Mouse (Mus musculus) liver, embryonic 14.5 days (tissue): ENCODE measurements at regions not wholly inside any gene's neighbourhood (a gene's known extent, or its start where the extent isn't known, plus 50 kb on each side); places are given as distances from the start of the nearest gene placed in this dataset.

Experiments
- ATAC-seq: fragments of 200-750 bp; cut with Nextera tagmentation; 2 replicates; pipeline ENCODE4 v1.8.0; 2017; ENCODE audit warnings: moderate number of reproducible peaks, mild to moderate bottlenecking, moderate library complexity; ENCODE audit not compliant: insufficient read depth
- DNase-seq, 3 experiments: peaks; one replicate each; pipeline ENCODE4 v3.0.0-alpha.2; 2012 to 2013; ENCODE audit warnings: low read depth in 3 of 3, low spot score in 3 of 3
- H3K27ac ChIP-seq: fragments of 300-500 bp; sonication (generic); 2 replicates; pipeline ENCODE4 v1.5.1; 2014; ENCODE audit warnings: moderate library complexity, mild to moderate bottlenecking, control low read depth, inconsistent platforms
- H3K27me3 ChIP-seq: fragments of 300-500 bp; sonication (generic); 2 replicates; pipeline ENCODE4 v1.6.1; 2014; ENCODE audit warnings: mild to moderate bottlenecking, low read length, moderate library complexity; ENCODE audit not compliant: control insufficient read depth, insufficient read depth
- H3K36me3 ChIP-seq: fragments of 300-500 bp; sonication (generic); replicated peaks from 2 replicates; pipeline ENCODE4 v1.6.1; 2014; ENCODE audit warnings: low read depth; ENCODE audit not compliant: control insufficient read depth, insufficient read depth
- H3K4me1 ChIP-seq, 2 experiments: fragments of 200-500 bp in 1 of 2; fragments of 300-500 bp in 1 of 2; sonication (generic) in 1 of 2; replicated peaks; 2 replicates each; pipeline ENCODE4 v1.6.1; 2012 to 2014; ENCODE audit warnings: antibody characterized with exemption in 1 of 2, inconsistent platforms in 1 of 2, low read length in 1 of 2; ENCODE audit not compliant: control insufficient read depth in 2 of 2, insufficient read depth in 2 of 2
- H3K4me2 ChIP-seq: fragments of 300-500 bp; sonication (generic); 2 replicates; pipeline ENCODE4 v1.6.1; 2014; ENCODE audit warnings: low read depth, mild to moderate bottlenecking, control low read depth, moderate library complexity
- H3K4me3 ChIP-seq, 2 experiments: fragments of 200-500 bp in 1 of 2; fragments of 300-500 bp in 1 of 2; sonication (generic) in 1 of 2; 2 replicates each; pipeline ENCODE4 v1.5.1; 2012 to 2014; ENCODE audit warnings: low read depth in 2 of 2, low read length in 2 of 2, mild to moderate bottlenecking in 2 of 2, control low read depth in 1 of 2, inconsistent platforms in 1 of 2, moderate library complexity in 1 of 2; ENCODE audit not compliant: insufficient read depth in 1 of 2
- H3K9ac ChIP-seq: fragments of 300-500 bp; sonication (generic); replicated peaks from 2 replicates; pipeline ENCODE4 v1.6.1; 2014; ENCODE audit warnings: mild to moderate bottlenecking, control low read depth, moderate library complexity
- H3K9me3 ChIP-seq: fragments of 300-500 bp; sonication (generic); 2 replicates; pipeline ENCODE4 v1.6.1; 2016; ENCODE audit warnings: low read length, mixed read lengths; ENCODE audit not compliant: control insufficient read depth
- CTCF ChIP-seq: IDR thresholded peaks from 2 replicates; pipeline ENCODE4 v1.5.1; 2016; ENCODE audit warnings: antibody characterized with exemption, low read depth, control low read depth
- EP300 ChIP-seq: IDR thresholded peaks from 2 replicates; pipeline ENCODE4 v1.6.1; 2016; ENCODE audit warnings: antibody characterized with exemption, low read depth
- WGBS: fragments of 180-500 bp; shearing (Covaris S2); extraction: QIAGEN DNeasy Blood & Tissue Kit; methylation state at CpG from one replicate; pipeline ENCODE4 v1.1.7; 2014; ENCODE audit not compliant: insufficient replicate concordance; 5-methylcytosine and 5-hydroxymethylcytosine counted together

DNA sequence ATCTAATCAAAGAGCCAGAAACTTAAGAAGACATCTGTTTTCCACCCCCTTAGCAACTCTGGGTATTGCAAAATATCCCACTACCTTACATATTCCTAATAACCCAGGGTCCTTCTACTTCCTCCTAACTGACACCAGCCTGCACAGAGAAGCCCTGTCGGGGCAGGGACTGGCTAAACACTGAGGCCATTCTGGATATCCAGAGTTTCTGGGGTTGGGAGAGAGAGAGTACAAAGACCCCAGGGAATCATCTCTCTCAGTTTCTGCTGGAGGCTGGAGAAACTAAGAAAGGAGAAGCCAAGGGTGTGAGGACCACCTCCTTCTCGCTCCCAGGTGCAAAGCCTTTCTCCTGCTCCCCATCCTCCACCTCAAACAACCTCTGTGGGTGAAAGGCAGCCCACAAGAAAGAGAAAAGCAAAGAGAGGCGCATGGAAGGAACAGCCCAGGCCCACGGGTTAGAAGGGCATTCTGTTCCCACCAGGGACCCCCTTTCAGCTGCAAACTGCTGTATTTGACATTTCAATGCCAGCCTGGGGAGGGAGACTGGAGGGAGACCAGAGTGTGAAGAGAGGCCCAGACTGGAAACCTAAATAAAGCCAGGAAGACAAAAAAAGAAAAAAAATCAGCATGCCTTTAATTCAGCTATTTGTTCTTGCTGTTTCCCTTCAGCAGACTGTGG is 152.9 kb upstream of the Rgma start:
- H3K36me3 ChIP-seq = no peaks in the 10 kb centered on the region
- no peak for TF ChIP-seq EP300
- no peak for TF ChIP-seq CTCF
- no peaks in the 10 kb centered on the region for H3K9me3 ChIP-seq
- no peaks in the 10 kb centered on the region for H3K27me3 ChIP-seq
- no peak overlapping the region for H3K4me3 ChIP-seq
- ATAC-seq = no peak
- H3K4me2 ChIP-seq = no peak overlapping the region
- H3K27ac ChIP-seq = no peak overlapping the region
- no peaks in the 10 kb centered on the region for H3K4me1 ChIP-seq
- 18% methylated on average over 4 of the region's 4 CpGs for WGBS
- no peak for DNase-seq
- no peak overlapping the region for H3K9ac ChIP-seq

DNA sequence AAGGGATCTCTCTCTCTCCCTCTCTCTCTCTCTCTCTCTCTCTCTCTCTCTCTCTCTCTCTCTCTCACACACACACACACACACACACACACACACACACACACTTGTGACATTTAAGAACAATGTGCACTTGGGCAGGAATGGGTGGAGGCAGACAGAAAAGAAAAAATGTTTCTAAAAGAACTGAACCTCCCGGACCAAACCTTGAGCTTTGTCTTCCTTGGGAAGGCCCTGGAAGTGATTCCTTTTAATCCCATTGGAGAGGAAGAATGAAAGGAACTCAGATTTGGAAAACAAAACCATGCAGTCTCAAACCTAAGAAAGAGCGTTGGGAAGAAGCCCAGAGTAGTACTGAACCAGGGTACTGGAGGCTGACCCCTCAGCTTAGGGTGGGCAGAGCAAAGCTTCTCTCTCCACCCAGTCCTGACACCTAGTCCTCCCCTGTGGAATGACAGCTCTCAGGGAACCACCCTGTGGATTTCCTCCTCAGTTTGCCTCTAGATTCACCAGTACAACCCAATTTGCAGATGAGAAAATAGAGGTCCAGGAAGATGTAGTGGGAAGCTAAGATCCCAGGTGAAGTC is 152.3 kb upstream of the Rgma start:
- Histone ChIP-seq H3K4me2 (no peak overlapping the region), H3K4me3 (no peak overlapping the region), H3K27ac (no peak overlapping the region), H3K9ac (no peak overlapping the region), H3K36me3 (no peaks in the 10 kb centered on the region), H3K4me1 (no peaks in the 10 kb centered on the region), H3K9me3 (no peaks in the 10 kb centered on the region), H3K27me3 (no peaks in the 10 kb centered on the region)
- no peak for TF ChIP-seq CTCF
- DNase-seq = no peak
- ATAC-seq = no peak
- 57% methylated on average over 2 of the region's 2 CpGs for WGBS

GRCm38 (mm10) chr7:73233539-73234158 is 141.7 kb upstream of the Rgma start:
- Histone ChIP-seq H3K4me1 (no peaks in the 10 kb centered on the region), H3K4me3 (no peak overlapping the region), H3K9ac (no peak overlapping the region), H3K36me3 (no peaks in the 10 kb centered on the region), H3K27ac (no peak overlapping the region), H3K4me2 (no peak overlapping the region), H3K27me3 (no peaks in the 10 kb centered on the region), H3K9me3 (no peaks in the 10 kb centered on the region)
- 84% methylated on average over 8 of the region's 8 CpGs for WGBS
- DNase-seq (no peak), ATAC-seq (no peak)
- TF ChIP-seq EP300 = no peak
- no peak for TF ChIP-seq CTCF

GRCm38 (mm10) chr7:73238486-73238885 is 136.8 kb upstream of the Rgma start:
- Histone ChIP-seq H3K4me3 (no peak overlapping the region), H3K9me3 (no peaks in the 10 kb centered on the region), H3K27ac (no peak overlapping the region), H3K4me2 (no peak overlapping the region), H3K4me1 (no peaks in the 10 kb centered on the region), H3K36me3 (no peaks in the 10 kb centered on the region), H3K27me3 (no peaks in the 10 kb centered on the region), H3K9ac (no peak overlapping the region)
- TF ChIP-seq CTCF (no peak), EP300 (no peak)
- ATAC-seq (no peak), DNase-seq (no peak)
- WGBS = 24% methylated on average over 4 of the region's 4 CpGs

DNA sequence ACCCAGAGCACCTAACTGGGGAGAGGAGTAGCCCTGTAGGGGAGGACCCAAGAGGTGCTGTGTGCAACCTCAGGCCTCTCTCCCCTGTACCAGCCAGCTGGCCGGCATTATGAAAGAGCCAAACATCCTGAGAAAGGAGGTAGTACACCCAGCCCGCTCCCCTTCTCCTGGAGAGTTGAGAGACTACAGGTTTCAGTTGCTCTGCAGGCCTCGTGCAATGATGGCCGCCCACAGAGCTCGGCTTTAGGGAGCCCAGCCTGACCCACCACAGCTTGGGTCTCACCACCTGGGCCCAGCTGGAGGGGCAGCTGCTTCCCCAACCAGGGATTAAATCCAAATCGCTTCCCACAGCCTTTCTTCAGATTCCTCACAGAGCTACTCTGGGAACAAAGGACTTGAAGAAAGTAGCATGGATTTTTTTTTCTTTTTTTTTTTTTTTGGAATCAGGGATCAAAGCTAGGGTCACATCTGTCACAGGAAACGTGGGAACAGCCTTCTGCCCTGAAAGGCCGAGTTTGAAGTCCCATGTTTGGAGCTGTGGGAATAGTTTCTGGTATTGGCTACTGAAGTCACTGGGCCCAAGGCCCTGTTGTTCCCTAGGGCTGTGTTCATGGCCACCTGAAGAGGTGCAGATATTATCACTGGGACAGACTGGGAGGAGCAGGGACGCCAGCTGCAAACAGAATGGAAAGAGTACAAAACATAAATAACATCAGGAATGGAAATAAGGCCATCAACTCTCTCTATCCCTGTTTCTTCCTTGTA is 131.5 kb upstream of the Rgma start:
- DNase-seq (no peak), ATAC-seq (no peak)
- WGBS = 47% methylated on average over 9 of the region's 9 CpGs
- Histone ChIP-seq H3K4me2 (no peak overlapping the region), H3K9ac (no peak overlapping the region), H3K4me1 (no peaks in the 10 kb centered on the region), H3K36me3 (no peaks in the 10 kb centered on the region), H3K27me3 (no peaks in the 10 kb centered on the region), H3K27ac (no peak overlapping the region), H3K9me3 (no peaks in the 10 kb centered on the region), H3K4me3 (no peak overlapping the region)
- TF ChIP-seq EP300 (no peak), CTCF (no peak)
